Mouse (Mus musculus): ENCODE measurements at regions not wholly inside any gene's neighbourhood (a gene's known extent, or its start where the extent isn't known, plus 50 kb on each side); places are given as distances from the start of the nearest gene placed in this dataset.

DNA sequence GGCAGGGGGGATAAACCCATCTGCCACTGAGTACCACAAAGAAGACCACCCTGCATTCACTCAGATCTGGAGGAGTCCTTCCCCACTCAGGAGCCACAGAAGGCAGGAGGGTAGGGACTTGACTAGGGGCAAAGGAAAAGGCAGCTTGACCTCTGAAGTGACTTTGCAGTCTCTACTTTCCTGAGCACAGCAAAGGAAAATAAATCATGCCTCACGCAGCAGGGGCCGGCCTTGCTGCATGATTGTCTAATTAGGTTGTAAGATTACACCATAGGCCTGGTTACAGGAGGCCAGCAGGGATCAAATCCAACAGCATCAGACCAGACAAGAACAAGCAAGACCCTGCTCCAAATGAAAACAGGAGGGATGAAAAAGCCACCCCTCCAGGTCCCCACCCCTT lies 180.0 kb downstream of the Gm12728 start:
- no peak overlapping the region for H3K27ac ChIP-seq (ENCODE audit: insufficient read depth, low read depth, low read length, poor library complexity, severe bottlenecking)
- H3K4me3 ChIP-seq (ENCODE audit: insufficient read depth in 1 of 2, low read depth in 1 of 2, low read length in 2 of 2, poor library complexity in 1 of 2, severe bottlenecking in 1 of 2) = no peak overlapping the region
- peaks cover 0 to 3% of the 10 kb centered on the region in 2 experiments; a peak in 1 of 4 replicates for H3K4me1 ChIP-seq (ENCODE audit: control insufficient read depth in 2 of 2, insufficient read depth in 2 of 2, low read length in 2 of 2, poor library complexity in 1 of 2)
- TF ChIP-seq ZC3H11A (IDR thresholded peaks at IDR 0.05; ENCODE audit: borderline replicate concordance, low read depth, low read length) (no peak), ZNF384 (IDR thresholded peaks at IDR 0.05; ENCODE audit: low read depth, low read length) (no peak), CHD2 (IDR thresholded peaks at IDR 0.05; ENCODE audit: low read depth, low read length) (no peak), MAFK (IDR thresholded peaks at IDR 0.05; ENCODE audit: insufficient read depth, low read depth, low read length) (no peak), HCFC1 (IDR thresholded peaks at IDR 0.05; ENCODE audit: borderline replicate concordance, insufficient read depth, low read length) (no peak)
- DNase-seq (ENCODE audit: low read depth, low spot score) = no peak
- no peaks in the 10 kb centered on the region for H3K36me3 ChIP-seq (ENCODE audit: control insufficient read depth, insufficient read depth, low read length, poor library complexity, severe bottlenecking)
- no peak overlapping the region for H3K9ac ChIP-seq (ENCODE audit: insufficient read depth, low read depth, low read length, poor library complexity, severe bottlenecking)
- in situ Hi-C loops (cut with MboI; ENCODE audit: low sequenced_read_pairs in 2 of 2, unreplicated experiment in 2 of 2) = no loop called here
- no peaks in the 10 kb centered on the region for H3K9me3 ChIP-seq (ENCODE audit: control insufficient read depth, insufficient read depth, low read depth, low read length)

- H3K36me3 ChIP-seq (ENCODE audit: control insufficient read depth, insufficient read depth, low read length, poor library complexity, severe bottlenecking) = no peaks in the 10 kb centered on the region
- no peaks in the 10 kb centered on the region for H3K9me3 ChIP-seq (ENCODE audit: control insufficient read depth, insufficient read depth, low read depth, low read length)
- in situ Hi-C loops (cut with MboI; ENCODE audit: low sequenced_read_pairs in 2 of 2, unreplicated experiment in 2 of 2) = no loop called here
- peaks cover 0 to 3% of the 10 kb centered on the region in 2 experiments; a peak in 1 of 4 replicates for H3K4me1 ChIP-seq (ENCODE audit: control insufficient read depth in 2 of 2, insufficient read depth in 2 of 2, low read length in 2 of 2, poor library complexity in 1 of 2)
- H3K27ac ChIP-seq (ENCODE audit: insufficient read depth, low read depth, low read length, poor library complexity, severe bottlenecking) = no peak overlapping the region
- TF ChIP-seq ZNF384 (IDR thresholded peaks at IDR 0.05; ENCODE audit: low read depth, low read length) (no peak), ZC3H11A (IDR thresholded peaks at IDR 0.05; ENCODE audit: borderline replicate concordance, low read depth, low read length) (no peak), CHD2 (IDR thresholded peaks at IDR 0.05; ENCODE audit: low read depth, low read length) (no peak), HCFC1 (IDR thresholded peaks at IDR 0.05; ENCODE audit: borderline replicate concordance, insufficient read depth, low read length) (no peak), MAFK (IDR thresholded peaks at IDR 0.05; ENCODE audit: insufficient read depth, low read depth, low read length) (no peak)
- DNase-seq (ENCODE audit: low read depth, low spot score) = no peak
- no peak overlapping the region for H3K9ac ChIP-seq (ENCODE audit: insufficient read depth, low read depth, low read length, poor library complexity, severe bottlenecking)
- no peak overlapping the region for H3K4me3 ChIP-seq (ENCODE audit: insufficient read depth in 1 of 2, low read depth in 1 of 2, low read length in 2 of 2, poor library complexity in 1 of 2, severe bottlenecking in 1 of 2)
Observed at GRCm38 (mm10) chr4:105970056-105970455, 180.4 kb downstream of the Gm12728 start.

DNA sequence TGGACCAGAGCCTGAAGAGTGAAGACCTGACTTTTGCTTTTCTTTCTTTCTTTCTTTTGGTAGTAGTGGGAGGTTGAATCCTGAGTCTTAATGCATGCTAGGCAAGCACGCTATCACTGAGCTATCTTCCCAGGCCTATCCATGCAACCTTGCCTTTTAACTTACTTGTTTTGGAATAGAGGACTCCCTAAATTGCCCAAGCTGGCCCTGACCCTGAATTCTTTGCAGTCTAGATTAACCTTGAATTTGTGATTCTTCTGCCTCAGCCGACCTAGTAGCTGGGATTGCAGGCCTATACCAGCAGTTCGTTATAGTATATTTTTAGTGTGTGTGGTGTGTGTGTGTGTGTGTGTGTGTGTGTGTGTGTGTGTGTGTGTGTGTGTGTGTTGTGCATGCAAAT lies 183.1 kb downstream of the Gm12728 start:
- Histone ChIP-seq H3K27ac (ENCODE audit: insufficient read depth, low read depth, low read length, poor library complexity, severe bottlenecking) (no peak overlapping the region), H3K4me3 (ENCODE audit: insufficient read depth in 1 of 2, low read depth in 1 of 2, low read length in 2 of 2, poor library complexity in 1 of 2, severe bottlenecking in 1 of 2) (no peak overlapping the region), H3K9ac (ENCODE audit: insufficient read depth, low read depth, low read length, poor library complexity, severe bottlenecking) (no peak overlapping the region), H3K4me1 (ENCODE audit: control insufficient read depth in 2 of 2, insufficient read depth in 2 of 2, low read length in 2 of 2, poor library complexity in 1 of 2) (peaks cover 0 to 3% of the 10 kb centered on the region in 2 experiments; a peak in 1 of 4 replicates), H3K9me3 (ENCODE audit: control insufficient read depth, insufficient read depth, low read depth, low read length) (no peaks in the 10 kb centered on the region), H3K36me3 (ENCODE audit: control insufficient read depth, insufficient read depth, low read length, poor library complexity, severe bottlenecking) (no peaks in the 10 kb centered on the region)
- DNase-seq (ENCODE audit: low read depth, low spot score) = no peak
- TF ChIP-seq ZC3H11A (IDR thresholded peaks at IDR 0.05; ENCODE audit: borderline replicate concordance, low read depth, low read length) (no peak), MAFK (IDR thresholded peaks at IDR 0.05; ENCODE audit: insufficient read depth, low read depth, low read length) (no peak), CHD2 (IDR thresholded peaks at IDR 0.05; ENCODE audit: low read depth, low read length) (no peak), ZNF384 (IDR thresholded peaks at IDR 0.05; ENCODE audit: low read depth, low read length) (no peak), HCFC1 (IDR thresholded peaks at IDR 0.05; ENCODE audit: borderline replicate concordance, insufficient read depth, low read length) (no peak)
- in situ Hi-C loops (cut with MboI; ENCODE audit: low sequenced_read_pairs in 2 of 2, unreplicated experiment in 2 of 2) = no loop called here

DNA sequence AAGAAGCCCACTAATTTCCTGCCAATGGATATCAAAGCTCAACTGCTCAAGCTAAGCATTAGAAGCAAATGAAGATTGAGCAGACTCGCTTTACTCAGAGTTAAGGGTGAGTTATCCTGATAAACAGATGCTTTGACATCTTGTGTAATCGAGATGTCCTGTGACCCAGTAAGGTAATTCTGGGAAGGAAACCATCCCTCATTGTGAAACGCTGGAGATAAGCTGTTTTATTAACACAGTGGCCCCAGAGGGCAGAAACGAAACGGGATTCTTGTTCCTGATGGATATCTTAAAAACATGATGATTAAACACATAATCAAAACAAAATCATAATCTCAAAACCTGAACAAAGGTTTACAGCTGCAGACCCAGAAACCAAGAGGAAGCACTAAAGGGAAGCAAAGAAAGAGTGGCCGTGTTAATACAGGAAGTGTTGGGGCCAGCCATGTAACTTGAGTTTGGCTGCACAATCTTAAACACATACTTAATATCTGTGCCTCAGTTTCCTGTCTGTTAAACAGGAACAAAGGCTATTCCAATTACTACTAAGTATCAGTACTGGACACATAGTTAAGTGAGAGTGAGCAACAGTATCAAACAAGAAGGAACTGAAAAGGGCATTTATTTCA lies 184.2 kb downstream of the Gm12728 start:
- peaks cover 0 to 3% of the 10 kb centered on the region in 2 experiments; a peak in 1 of 4 replicates for H3K4me1 ChIP-seq (ENCODE audit: control insufficient read depth in 2 of 2, insufficient read depth in 2 of 2, low read length in 2 of 2, poor library complexity in 1 of 2)
- no peak overlapping the region for H3K9ac ChIP-seq (ENCODE audit: insufficient read depth, low read depth, low read length, poor library complexity, severe bottlenecking)
- no peak overlapping the region for H3K27ac ChIP-seq (ENCODE audit: insufficient read depth, low read depth, low read length, poor library complexity, severe bottlenecking)
- H3K4me3 ChIP-seq (ENCODE audit: insufficient read depth in 1 of 2, low read depth in 1 of 2, low read length in 2 of 2, poor library complexity in 1 of 2, severe bottlenecking in 1 of 2) = no peak overlapping the region
- TF ChIP-seq CHD2 (IDR thresholded peaks at IDR 0.05; ENCODE audit: low read depth, low read length) = no peak
- TF ChIP-seq HCFC1 (IDR thresholded peaks at IDR 0.05; ENCODE audit: borderline replicate concordance, insufficient read depth, low read length) = no peak
- no peak for TF ChIP-seq ZNF384 (IDR thresholded peaks at IDR 0.05; ENCODE audit: low read depth, low read length)
- TF ChIP-seq MAFK (IDR thresholded peaks at IDR 0.05; ENCODE audit: insufficient read depth, low read depth, low read length) = no peak
- TF ChIP-seq ZC3H11A (IDR thresholded peaks at IDR 0.05; ENCODE audit: borderline replicate concordance, low read depth, low read length) = no peak
- in situ Hi-C loops (cut with MboI; ENCODE audit: low sequenced_read_pairs in 2 of 2, unreplicated experiment in 2 of 2) = no loop called here
- H3K36me3 ChIP-seq (ENCODE audit: control insufficient read depth, insufficient read depth, low read length, poor library complexity, severe bottlenecking) = no peaks in the 10 kb centered on the region
- no peaks in the 10 kb centered on the region for H3K9me3 ChIP-seq (ENCODE audit: control insufficient read depth, insufficient read depth, low read depth, low read length)
- no peak for DNase-seq (ENCODE audit: low read depth, low spot score)
